Mouse (Mus musculus): ENCODE measurements around the gene Nek7. TPM values are rescaled to one million over a fixed set of nuclear protein-coding genes. Genes with fewer than 3 reads are reported as not detected.

The Nek7 gene
- polyA plus RNA-seq, 1 experiment from 2014 or later, result 39.0 TPM

- Histone ChIP-seq H3K9ac (ENCODE audit: low read length) (no peak overlapping the region), H3K27me3 (ENCODE audit: control insufficient read depth, insufficient read depth, low read length) (no peaks in the 10 kb centered on the region), H3K36me3 (ENCODE audit: control insufficient read depth, insufficient read depth, low read length) (no peaks in the 10 kb centered on the region), H3K4me1 (ENCODE audit: control insufficient read depth, insufficient read depth, low read length) (no peaks in the 10 kb centered on the region), H3K4me3 (ENCODE audit: low read depth, low read length) (no peak overlapping the region), H3K27ac (replicated peaks; ENCODE audit: low read depth, low read length) (no peak overlapping the region), H3K9me3 (ENCODE audit: control insufficient read depth, low read length) (no peaks in the 10 kb centered on the region), H3K4me2 (ENCODE audit: low read depth, severe bottlenecking) (no peak overlapping the region)
- DNase-seq (ENCODE audit: low spot score) (no peak), ATAC-seq (ENCODE audit: insufficient number of reproducible peaks, low FRiP score, low TSS enrichment, low read depth) (no peak)
- WGBS, result 63% methylated on average over 4 of the region's 4 CpGs
Observed at GRCm38 (mm10) chr1:138510566-138510965, 109.4 kb downstream of the Nek7 start.

GRCm38 (mm10) chr1:138507446-138508043, 112.4 kb downstream of the Nek7 start:
- Histone ChIP-seq H3K36me3 (ENCODE audit: control insufficient read depth, insufficient read depth, low read length) (no peaks in the 10 kb centered on the region), H3K27ac (replicated peaks; ENCODE audit: low read depth, low read length) (no peak overlapping the region), H3K4me2 (ENCODE audit: low read depth, severe bottlenecking) (no peak overlapping the region), H3K4me1 (ENCODE audit: control insufficient read depth, insufficient read depth, low read length) (peaks cover 2% of the 10 kb centered on the region; the same call in 1 of the 2 replicates), H3K4me3 (ENCODE audit: low read depth, low read length) (no peak overlapping the region), H3K9ac (ENCODE audit: low read length) (no peak overlapping the region), H3K27me3 (ENCODE audit: control insufficient read depth, insufficient read depth, low read length) (no peaks in the 10 kb centered on the region), H3K9me3 (ENCODE audit: control insufficient read depth, low read length) (no peaks in the 10 kb centered on the region)
- ATAC-seq (ENCODE audit: insufficient number of reproducible peaks, low FRiP score, low TSS enrichment, low read depth), result no peak
- no peak for DNase-seq (ENCODE audit: low spot score)
- WGBS, result 78% methylated on average over 13 of the region's 13 CpGs

- Histone ChIP-seq H3K27ac (replicated peaks; ENCODE audit: low read depth, low read length) (no peak overlapping the region), H3K4me1 (ENCODE audit: control insufficient read depth, insufficient read depth, low read length) (peaks cover 2% of the 10 kb centered on the region; the same call in 1 of the 2 replicates), H3K36me3 (ENCODE audit: control insufficient read depth, insufficient read depth, low read length) (no peaks in the 10 kb centered on the region), H3K4me2 (ENCODE audit: low read depth, severe bottlenecking) (no peak overlapping the region), H3K9me3 (ENCODE audit: control insufficient read depth, low read length) (no peaks in the 10 kb centered on the region), H3K4me3 (ENCODE audit: low read depth, low read length) (no peak overlapping the region), H3K9ac (ENCODE audit: low read length) (no peak overlapping the region), H3K27me3 (ENCODE audit: control insufficient read depth, insufficient read depth, low read length) (no peaks in the 10 kb centered on the region)
- 50% methylated on average over 4 of the region's 4 CpGs for WGBS
- ATAC-seq (ENCODE audit: insufficient number of reproducible peaks, low FRiP score, low TSS enrichment, low read depth) (no peak), DNase-seq (ENCODE audit: low spot score) (no peak)
Observed at GRCm38 (mm10) chr1:138507014-138507413, 112.9 kb downstream of the Nek7 start.

- ATAC-seq (ENCODE audit: insufficient number of reproducible peaks, low FRiP score, low TSS enrichment, low read depth), result no peak
- H3K36me3 ChIP-seq (ENCODE audit: control insufficient read depth, insufficient read depth, low read length), result no peaks in the 10 kb centered on the region
- no peak for DNase-seq (ENCODE audit: low spot score)
- H3K27me3 ChIP-seq (ENCODE audit: control insufficient read depth, insufficient read depth, low read length), result no peaks in the 10 kb centered on the region
- H3K4me1 ChIP-seq (ENCODE audit: control insufficient read depth, insufficient read depth, low read length), result peaks cover 8% of the 10 kb centered on the region
- no peak overlapping the region for H3K4me3 ChIP-seq (ENCODE audit: low read depth, low read length)
- no peak overlapping the region for H3K4me2 ChIP-seq (ENCODE audit: low read depth, severe bottlenecking)
- 24% methylated on average over 5 of the region's 5 CpGs for WGBS
- no peak overlapping the region for H3K9ac ChIP-seq (ENCODE audit: low read length)
- H3K9me3 ChIP-seq (ENCODE audit: control insufficient read depth, low read length), result no peaks in the 10 kb centered on the region
- H3K27ac ChIP-seq (replicated peaks; ENCODE audit: low read depth, low read length), result no peak overlapping the region
Observed at GRCm38 (mm10) chr1:138504228-138504627, 115.7 kb downstream of the Nek7 start.

- H3K4me1 ChIP-seq (ENCODE audit: control insufficient read depth, insufficient read depth, low read length), result peaks cover 8% of the 10 kb centered on the region
- no peaks in the 10 kb centered on the region for H3K36me3 ChIP-seq (ENCODE audit: control insufficient read depth, insufficient read depth, low read length)
- H3K4me2 ChIP-seq (ENCODE audit: low read depth, severe bottlenecking), result no peak overlapping the region
- WGBS, result 68% methylated on average over 6 of the region's 6 CpGs
- H3K4me3 ChIP-seq (ENCODE audit: low read depth, low read length), result no peak overlapping the region
- DNase-seq (ENCODE audit: low spot score) (no peak), ATAC-seq (ENCODE audit: insufficient number of reproducible peaks, low FRiP score, low TSS enrichment, low read depth) (no peak)
- no peak overlapping the region for H3K9ac ChIP-seq (ENCODE audit: low read length)
- no peak overlapping the region for H3K27ac ChIP-seq (replicated peaks; ENCODE audit: low read depth, low read length)
- no peaks in the 10 kb centered on the region for H3K27me3 ChIP-seq (ENCODE audit: control insufficient read depth, insufficient read depth, low read length)
- H3K9me3 ChIP-seq (ENCODE audit: control insufficient read depth, low read length), result no peaks in the 10 kb centered on the region
Observed at GRCm38 (mm10) chr1:138500691-138501090, 119.2 kb downstream of the Nek7 start.

- no peak overlapping the region for H3K27ac ChIP-seq (replicated peaks; ENCODE audit: low read depth, low read length)
- H3K4me3 ChIP-seq (ENCODE audit: low read depth, low read length), result no peak overlapping the region
- H3K4me2 ChIP-seq (ENCODE audit: low read depth, severe bottlenecking), result no peak overlapping the region
- H3K9me3 ChIP-seq (ENCODE audit: control insufficient read depth, low read length), result no peaks in the 10 kb centered on the region
- 17% methylated on average over 10 of the region's 10 CpGs for WGBS
- H3K36me3 ChIP-seq (ENCODE audit: control insufficient read depth, insufficient read depth, low read length), result no peaks in the 10 kb centered on the region
- peaks cover 8% of the 10 kb centered on the region for H3K4me1 ChIP-seq (ENCODE audit: control insufficient read depth, insufficient read depth, low read length)
- H3K27me3 ChIP-seq (ENCODE audit: control insufficient read depth, insufficient read depth, low read length), result no peaks in the 10 kb centered on the region
- no peak overlapping the region for H3K9ac ChIP-seq (ENCODE audit: low read length)
- ATAC-seq (ENCODE audit: insufficient number of reproducible peaks, low FRiP score, low TSS enrichment, low read depth) (no peak), DNase-seq (ENCODE audit: low spot score) (no peak)
Observed at GRCm38 (mm10) chr1:138500155-138500554, 119.8 kb downstream of the Nek7 start.

GRCm38 (mm10) chr1:138499461-138499860, 120.5 kb downstream of the Nek7 start:
- H3K36me3 ChIP-seq (ENCODE audit: control insufficient read depth, insufficient read depth, low read length), result no peaks in the 10 kb centered on the region
- no peaks in the 10 kb centered on the region for H3K9me3 ChIP-seq (ENCODE audit: control insufficient read depth, low read length)
- no peaks in the 10 kb centered on the region for H3K27me3 ChIP-seq (ENCODE audit: control insufficient read depth, insufficient read depth, low read length)
- H3K4me2 ChIP-seq (ENCODE audit: low read depth, severe bottlenecking), result no peak overlapping the region
- H3K9ac ChIP-seq (ENCODE audit: low read length), result no peak overlapping the region
- DNase-seq (ENCODE audit: low spot score) (no peak), ATAC-seq (ENCODE audit: insufficient number of reproducible peaks, low FRiP score, low TSS enrichment, low read depth) (no peak)
- H3K27ac ChIP-seq (replicated peaks; ENCODE audit: low read depth, low read length), result no peak overlapping the region
- 56% methylated on average over 9 of the region's 9 CpGs for WGBS
- H3K4me3 ChIP-seq (ENCODE audit: low read depth, low read length), result no peak overlapping the region
- H3K4me1 ChIP-seq (ENCODE audit: control insufficient read depth, insufficient read depth, low read length), result peaks cover 5% of the 10 kb centered on the region

GRCm38 (mm10) chr1:138491382-138492097, 128.4 kb downstream of the Nek7 start:
- Histone ChIP-seq H3K9ac (ENCODE audit: low read length) (no peak overlapping the region), H3K27me3 (ENCODE audit: control insufficient read depth, insufficient read depth, low read length) (no peaks in the 10 kb centered on the region), H3K27ac (replicated peaks; ENCODE audit: low read depth, low read length) (no peak overlapping the region), H3K4me2 (ENCODE audit: low read depth, severe bottlenecking) (no peak overlapping the region), H3K4me1 (ENCODE audit: control insufficient read depth, insufficient read depth, low read length) (no peaks in the 10 kb centered on the region), H3K9me3 (ENCODE audit: control insufficient read depth, low read length) (no peaks in the 10 kb centered on the region), H3K4me3 (ENCODE audit: low read depth, low read length) (no peak overlapping the region), H3K36me3 (ENCODE audit: control insufficient read depth, insufficient read depth, low read length) (no peaks in the 10 kb centered on the region)
- DNase-seq (ENCODE audit: low spot score), result no peak
- WGBS, result 93% methylated on average over 6 of the region's 6 CpGs
- no peak for ATAC-seq (ENCODE audit: insufficient number of reproducible peaks, low FRiP score, low TSS enrichment, low read depth)

All from limb, embryonic 11.5 days (tissue).